In the genomic region with DNA sequence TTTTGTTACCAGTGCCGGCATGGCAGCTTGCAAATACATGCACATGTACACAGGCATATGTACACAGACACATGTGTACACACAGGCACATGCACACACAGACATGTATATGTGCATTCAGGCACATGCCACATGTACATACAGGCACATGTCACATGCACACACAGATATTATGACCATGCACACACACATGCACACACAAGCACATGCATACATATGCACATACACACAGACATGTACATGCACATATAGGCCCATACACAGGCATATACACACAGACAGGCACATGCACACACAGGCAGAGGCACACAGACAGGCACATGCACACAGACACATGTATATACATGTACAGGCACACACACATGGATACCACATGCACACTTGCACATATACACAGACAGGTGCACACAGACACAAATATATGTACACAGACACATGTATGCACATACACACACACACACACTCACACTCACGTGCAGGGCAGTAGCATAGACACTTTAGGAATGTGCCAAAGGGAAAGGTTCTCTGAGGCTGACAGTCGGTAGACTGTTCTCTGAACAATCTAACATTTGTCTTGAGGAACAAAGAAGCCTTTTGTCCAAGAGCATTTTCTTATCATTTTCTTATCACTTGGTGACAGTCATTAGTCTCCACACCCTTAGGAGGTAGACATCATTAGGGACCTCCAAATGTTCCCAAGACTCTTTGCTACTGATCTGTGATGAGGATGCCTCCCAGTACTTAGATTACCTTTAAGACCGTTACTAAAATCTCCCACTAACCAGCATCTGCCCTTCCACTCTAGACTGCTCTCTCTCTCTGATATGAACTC, we compare ENCODE assay signal across 1 mouse cellular context.
A peak's percentile ranks its signal among the peaks of the same experiment; 100 is the strongest.
TF ChIP-seq lines count a peak whose summit lies in the region.

No protein-coding gene starts in this region.

TF ChIP-seq in MEL, 35 proteins besides CTCF, POLR2A, EP300 and RAD21 (continued from another document):
- TF ChIP-seq MYC (IDR thresholded peaks at IDR 0.05; ENCODE audit: low read depth, low read length) (peak; percentile 38; the same call in 1 of the 2 replicates), SIN3A (IDR thresholded peaks at IDR 0.05; ENCODE audit: low read length) (0 out of 2 replicates have a peak, but pooled peaks have one; percentile 36), NRF1 (IDR thresholded peaks at IDR 0.05; ENCODE audit: insufficient read depth, low read depth, low read length, poor library complexity, severe bottlenecking) (no peak), BHLHE40 (IDR thresholded peaks at IDR 0.05; ENCODE audit: borderline replicate concordance, low read depth, low read length) (peak; percentile 52; the same call in 1 of the 2 replicates), POLR2AphosphoS5 (IDR thresholded peaks at IDR 0.05; ENCODE audit: borderline replicate concordance, low read depth, low read length) (peak; percentile 66; the same call in 1 of the 2 replicates), MXI1 (IDR thresholded peaks at IDR 0.05; ENCODE audit: low read depth, low read length) (peak; percentile 14; the same call in 1 of the 2 replicates), ZNF384 (IDR thresholded peaks at IDR 0.05; ENCODE audit: low read depth, low read length) (no peak), JUND (IDR thresholded peaks at IDR 0.05; ENCODE audit: low read depth, low read length) (no peak), GATA1 (IDR thresholded peaks at IDR 0.05; ENCODE audit: low read depth, low read length) (peak; percentile 45)
